Mouse (Mus musculus): Measurements from ENCODE around the gene Nom1.

- TF ChIP-seq ZC3H11A (IDR thresholded peaks at IDR 0.05; ENCODE audit: borderline replicate concordance, low read depth, low read length), result no peak
- TF ChIP-seq ZNF384 (IDR thresholded peaks at IDR 0.05; ENCODE audit: low read depth, low read length), result no peak
- no peak for TF ChIP-seq MAFK (IDR thresholded peaks at IDR 0.05; ENCODE audit: insufficient read depth, low read depth, low read length)
- TF ChIP-seq HCFC1 (IDR thresholded peaks at IDR 0.05; ENCODE audit: borderline replicate concordance, insufficient read depth, low read length), result no peak
Observed at GRCm38 (mm10) chr5:29470851-29471394, 36.5 kb downstream of the Nom1 start.
